Mouse (Mus musculus) layer of hippocampus, postnatal 36 days (tissue): Measurements from ENCODE around the gene Foxj3. TPM values are rescaled to one million over a fixed set of nuclear protein-coding genes. Genes with fewer than 3 reads are reported as not detected.
A peak's percentile ranks its signal among the peaks of the same experiment; 100 is the strongest.
"Not testable (repeated sequence)": the region's sequence is repeated elsewhere in the genome, so short reads cannot be mapped to it uniquely, and the experiment has no call there.

Experiments
- DNase-seq, 2 experiments: peaks; one replicate each; pipeline ENCODE4 v3.0.0; 2022
- total RNA-seq, 2 experiments: library from RNA; stranded (reverse); gene quantifications; 2 replicates each; pipeline ENCODE4 v1.2.3; 2021

Gene Foxj3
- total RNA-seq = 10 to 100 TPM; 63.6 to 72.9 TPM

DNA sequence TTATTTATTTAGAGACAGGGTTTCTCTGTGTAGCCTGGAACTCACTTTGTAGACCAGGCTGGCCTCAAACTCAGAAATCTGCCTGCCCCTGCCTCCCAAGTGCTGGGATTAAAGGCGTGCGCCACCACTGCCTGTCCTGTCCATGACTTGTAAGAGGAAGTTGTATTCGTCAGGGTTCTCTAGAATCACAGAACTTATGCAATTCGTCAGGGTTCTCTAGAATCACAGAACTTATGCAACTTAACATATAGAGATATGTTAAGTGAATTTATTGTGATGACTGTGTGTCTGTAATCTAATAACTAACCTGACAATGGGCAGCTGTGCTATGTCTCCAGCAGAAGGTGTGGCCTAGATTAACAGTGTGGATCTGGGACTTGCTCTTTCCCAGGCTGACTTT, at the start of gene Foxj3:
Foxj3 (plus strand) TSS at position 390 of the 400 bp plus-strand sequence.
- DNase-seq = not testable (repeated sequence)

DNA sequence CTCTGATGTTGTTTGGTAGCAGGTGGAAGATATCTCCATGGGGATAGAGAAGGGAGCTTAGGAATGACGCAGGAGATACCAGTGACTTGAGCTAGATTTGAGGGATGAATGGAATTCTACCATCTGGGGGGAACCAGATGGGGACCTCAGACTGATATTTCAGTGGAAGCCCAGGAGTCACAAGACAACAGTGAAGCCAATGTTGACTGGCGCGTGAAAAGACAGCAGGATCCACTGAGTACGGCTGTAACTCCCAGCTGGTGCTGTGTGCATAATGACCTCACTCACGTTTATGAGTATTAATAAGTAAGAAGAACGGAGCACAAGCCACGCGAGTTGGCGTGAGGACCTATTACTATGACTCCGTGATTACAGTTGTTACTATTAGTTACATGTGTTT, 47.1 kb upstream of the Foxj3 start:
- no peak for DNase-seq

DNA sequence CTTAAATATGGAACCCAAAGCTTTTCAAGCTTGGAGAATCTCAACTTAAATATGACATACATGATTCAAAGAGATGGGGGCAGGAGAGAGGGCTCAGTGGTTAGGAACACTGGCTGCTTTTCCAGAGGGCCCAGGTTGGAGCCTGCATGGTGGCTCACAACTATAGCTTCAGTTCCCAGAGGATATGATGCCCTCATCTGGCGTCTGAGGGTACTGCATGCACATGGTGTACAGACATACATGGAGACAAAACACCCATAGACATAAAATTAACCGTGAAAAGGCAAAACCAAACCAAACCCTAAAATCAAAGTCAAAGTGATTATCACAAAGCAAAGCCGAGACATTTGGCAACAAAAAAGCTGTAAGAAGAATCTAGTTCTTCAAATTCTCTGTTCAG, 46.0 kb upstream of the Foxj3 start:
- DNase-seq = peak in 1 of 2 experiments; percentile 14

DNA sequence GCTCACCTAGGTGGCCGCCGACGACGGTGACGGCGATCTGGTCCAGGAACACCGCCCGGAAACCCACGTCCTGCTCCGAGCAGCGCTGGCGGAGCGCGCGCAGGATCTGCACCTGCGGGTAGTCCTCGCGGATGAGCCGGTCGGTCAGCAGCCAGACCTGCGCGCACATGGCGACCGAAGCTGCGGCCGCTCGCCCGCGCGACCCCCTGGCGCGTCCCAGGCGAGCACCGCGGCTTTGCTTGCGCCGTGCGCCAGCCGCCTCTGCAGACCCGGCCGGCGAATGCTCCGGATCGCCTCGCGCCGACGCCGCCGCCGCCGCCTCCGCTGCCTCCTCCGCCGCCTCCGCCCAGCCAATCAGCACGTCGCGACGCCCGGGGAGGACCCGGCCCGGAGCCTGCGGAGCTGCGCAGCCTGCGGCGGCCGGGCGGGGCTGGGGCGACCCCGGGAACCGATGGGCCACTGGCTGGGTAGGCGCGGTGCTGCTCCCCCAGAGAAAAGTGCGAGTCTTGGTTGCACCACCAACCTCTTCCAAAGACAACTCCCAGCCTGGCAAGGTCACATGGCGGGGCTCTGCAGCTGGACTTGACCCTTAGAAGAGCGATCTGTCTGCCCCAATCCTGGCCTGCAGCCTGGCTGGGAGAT, 44.4 kb upstream of the Foxj3 start, which contains the start of gene Rimkla:
Rimkla (minus strand) TSS at position 338 of the 642 bp plus-strand sequence.
- peak; percentile 60 to 65 for DNase-seq

DNA sequence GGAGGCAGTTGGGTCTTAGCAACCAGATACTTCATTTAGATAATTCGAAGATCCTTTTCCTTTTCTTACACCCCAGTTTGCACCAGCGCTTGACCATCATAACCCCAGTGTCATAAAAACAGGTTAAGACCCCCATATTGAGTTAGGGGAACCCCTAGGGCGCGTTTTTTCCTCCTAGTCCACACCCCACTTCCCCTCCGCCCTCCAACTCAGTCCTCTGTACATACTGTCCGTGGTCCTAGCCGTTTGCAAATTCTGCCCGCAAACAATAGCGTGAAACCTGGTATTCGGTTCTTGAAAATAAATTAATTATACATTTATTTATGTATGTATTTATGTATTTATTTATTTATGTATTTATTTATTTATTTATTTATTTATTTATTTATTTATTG, 43.9 kb upstream of the Foxj3 start:
- DNase-seq = no peak

DNA sequence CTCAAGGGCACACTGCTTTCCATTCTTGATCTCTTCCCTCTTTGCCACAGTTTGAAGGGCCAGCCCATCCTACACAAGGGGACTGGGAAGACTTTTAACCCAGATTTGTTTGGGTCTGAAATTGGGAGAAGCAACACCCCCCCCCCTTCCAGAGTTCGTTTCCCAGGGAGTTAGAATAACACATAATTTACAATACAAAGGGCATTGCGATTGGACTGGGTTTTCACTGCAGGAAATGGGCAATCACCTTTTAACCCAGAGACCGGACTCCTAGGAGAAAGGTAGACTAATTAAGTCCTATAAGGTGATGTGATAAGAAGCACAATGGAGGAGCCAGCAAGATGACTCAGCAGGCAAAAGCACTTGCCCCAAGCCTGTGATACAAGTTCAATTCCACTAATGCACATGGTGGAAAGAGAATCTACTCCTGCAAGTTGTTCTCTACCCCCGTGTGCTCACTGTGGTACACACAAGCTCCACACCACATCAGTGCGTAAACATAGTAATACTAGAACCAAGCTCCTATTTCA, 38.4 kb upstream of the Foxj3 start:
- no peak for DNase-seq

DNA sequence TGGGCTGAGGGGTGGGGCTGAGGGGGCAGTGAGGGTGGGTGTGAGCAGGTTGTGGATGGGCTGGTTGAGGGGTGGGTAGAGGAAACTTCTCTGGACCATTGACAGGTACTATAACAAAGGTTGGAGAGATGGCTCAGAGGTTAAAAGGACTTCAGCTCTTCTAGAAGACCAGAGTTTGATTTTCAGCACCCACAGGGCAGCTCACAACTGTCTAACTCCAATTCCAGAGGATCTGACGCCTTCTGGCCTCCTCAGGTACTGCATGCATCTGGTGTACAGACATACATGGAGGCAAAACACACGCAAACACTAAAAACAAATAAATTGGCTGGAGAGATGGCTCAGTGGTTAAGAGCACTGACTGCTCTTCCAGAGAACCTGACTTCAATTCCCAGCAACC, 25.2 kb upstream of the Foxj3 start:
- no peak for DNase-seq

DNA sequence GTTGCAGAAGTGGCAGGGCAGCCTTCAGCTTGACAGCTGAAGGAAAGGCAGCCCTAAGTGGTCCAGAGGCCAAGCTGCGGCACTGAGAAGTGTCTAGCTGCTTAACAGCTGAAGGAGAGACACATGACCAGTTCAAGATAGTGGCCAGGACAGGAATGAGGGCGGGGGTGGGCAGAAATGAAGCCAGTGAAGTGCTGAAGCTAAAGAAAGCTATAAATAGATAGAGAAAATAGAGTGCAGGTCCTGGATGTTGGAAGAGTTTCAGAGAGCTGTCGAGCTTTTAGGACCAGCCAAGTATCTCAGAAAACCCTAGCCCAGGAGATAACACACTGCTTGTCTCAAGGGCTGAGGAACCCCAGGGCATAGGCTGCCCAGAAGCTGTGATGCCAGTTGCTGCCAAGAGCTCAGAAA, 24.1 kb upstream of the Foxj3 start:
- no peak for DNase-seq

DNA sequence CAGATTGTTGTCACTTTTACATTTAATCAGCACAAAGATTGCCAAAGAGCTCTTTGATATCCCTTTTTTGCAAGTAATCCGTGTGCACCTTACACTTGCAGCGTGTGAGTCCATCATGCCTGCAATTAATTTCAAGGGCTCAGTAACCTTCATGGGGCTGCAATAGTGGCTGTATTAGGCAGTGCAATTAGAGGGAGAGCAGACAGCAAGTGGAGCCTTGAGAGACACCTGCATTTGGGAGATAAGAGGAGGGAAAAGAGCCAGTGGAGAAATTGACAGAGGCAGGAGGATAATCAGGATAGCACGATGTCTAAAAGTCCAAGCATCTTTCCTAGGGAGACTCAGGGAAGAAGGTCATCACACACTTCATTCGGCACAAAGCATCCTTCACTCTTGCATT, 13.2 kb upstream of the Foxj3 start:
- no peak for DNase-seq

DNA sequence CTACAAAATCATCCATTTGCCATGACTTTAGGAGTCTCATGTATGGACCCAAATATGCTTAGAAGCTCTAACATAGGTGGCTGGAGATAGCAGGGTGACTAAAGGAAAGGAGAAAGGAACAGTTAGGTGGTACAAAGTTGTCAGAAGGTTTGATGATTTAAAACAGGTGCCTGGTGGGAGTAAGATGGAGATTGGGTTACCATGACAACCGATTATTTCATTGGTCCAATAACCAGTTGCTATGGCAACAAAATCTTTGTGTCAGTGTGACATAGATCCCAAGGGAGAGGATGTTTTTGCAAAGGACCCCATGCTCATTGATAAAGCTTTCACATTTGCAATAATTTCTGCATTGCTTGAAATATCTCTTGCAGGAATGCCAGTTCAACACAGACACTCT, 12.8 kb upstream of the Foxj3 start:
- DNase-seq = no peak

DNA sequence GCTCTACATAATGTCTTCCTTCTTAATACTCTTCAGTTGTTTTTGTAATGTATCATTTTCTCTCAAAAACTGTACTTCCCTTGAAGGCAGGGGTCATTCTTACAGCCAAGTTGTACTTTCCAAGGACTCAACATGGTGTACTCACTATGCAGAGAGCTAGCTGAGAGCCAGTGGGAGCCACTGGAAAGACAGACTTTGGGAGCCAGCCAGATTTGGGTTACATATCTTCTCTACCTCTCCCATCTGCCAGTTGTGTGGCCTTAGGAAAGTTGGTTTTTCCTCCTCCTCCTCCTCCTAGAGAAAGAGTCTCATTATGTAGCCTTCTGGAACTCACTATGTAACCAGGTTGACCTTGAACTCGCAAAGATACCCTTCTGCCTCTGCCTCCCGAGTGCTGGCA, 12.3 kb upstream of the Foxj3 start:
- DNase-seq = no peak

DNA sequence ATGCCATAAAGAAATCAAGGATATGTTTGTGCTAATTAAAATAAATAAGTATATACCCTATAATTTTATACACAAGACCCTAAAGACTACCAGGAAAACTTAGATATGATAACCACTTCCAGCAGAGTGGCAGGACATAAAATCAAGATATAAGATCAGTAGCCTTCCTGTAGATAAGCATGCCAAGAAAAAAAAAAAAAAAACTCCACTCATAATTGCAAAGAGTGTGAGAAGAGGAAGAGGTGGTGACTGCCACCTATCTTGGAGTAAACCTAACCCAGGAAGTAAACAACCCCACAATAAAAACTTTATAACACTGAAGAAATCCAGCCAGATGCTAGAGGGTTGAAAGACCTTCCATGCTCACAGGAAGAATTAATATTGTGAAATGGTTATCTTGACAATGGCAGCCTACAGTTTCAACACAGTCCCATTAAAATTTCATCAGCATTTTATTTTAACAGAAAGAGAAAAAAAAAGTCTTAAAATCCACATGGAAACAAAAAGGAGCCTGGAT, 10.4 kb upstream of the Foxj3 start:
- no peak for DNase-seq

DNA sequence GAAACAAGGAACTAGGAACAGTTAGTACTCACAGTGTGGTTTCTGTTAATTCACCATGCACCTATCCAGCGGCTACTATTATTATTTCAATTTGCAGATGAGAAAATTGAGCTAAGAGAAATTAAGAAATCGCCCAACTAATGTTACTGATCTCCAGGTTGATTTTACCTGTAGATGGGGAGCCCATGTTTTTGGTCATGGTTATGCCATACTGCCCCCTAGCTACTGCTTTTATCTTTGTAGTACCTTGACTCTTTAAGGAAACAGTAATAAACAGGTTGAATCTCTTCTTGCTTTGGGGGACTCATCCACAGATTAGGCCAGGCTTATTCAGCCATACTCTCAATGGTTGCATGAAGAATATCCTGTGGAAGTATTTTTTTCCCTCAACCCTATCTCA, 5.0 kb upstream of the Foxj3 start:
- DNase-seq = no peak

DNA sequence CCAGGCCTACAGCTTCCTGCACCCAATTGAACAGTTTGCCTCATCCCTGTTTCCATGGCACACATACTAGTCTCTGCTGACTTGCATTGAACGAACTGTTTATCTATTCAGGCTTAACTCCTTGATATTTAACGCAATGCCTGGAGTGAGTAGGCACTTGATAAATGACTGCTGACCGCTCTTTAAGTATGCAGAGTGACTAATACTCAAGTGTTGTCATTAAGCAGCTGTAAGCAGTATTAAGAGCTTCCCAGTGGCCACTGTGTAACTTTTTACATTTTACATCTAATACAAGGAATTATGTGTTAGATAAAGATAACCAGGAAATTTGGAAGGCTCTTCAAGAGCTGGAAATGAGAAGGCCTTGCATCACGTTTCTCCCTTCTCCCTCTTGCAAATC, 1.7 kb upstream of the Foxj3 start:
- DNase-seq = no peak

DNA sequence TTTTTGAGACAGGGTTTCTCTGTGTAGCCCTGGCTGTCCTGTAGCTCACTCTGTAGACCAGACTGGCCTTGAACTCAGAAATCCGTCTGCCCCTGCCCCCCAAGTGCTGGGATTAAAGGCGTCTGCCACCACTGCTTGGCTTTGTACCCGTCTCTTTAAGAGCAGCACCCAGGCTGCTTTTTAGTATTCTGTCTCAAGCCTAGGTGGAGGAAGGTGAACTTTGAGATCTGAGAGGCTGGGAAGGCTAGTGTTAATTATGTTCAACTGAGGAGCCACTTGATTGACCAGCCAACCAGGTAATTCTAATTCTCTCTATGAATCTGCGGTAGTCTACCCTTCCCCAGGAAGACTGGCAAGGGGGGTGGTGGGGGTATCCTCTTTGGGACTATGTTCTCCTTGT, 632 bp downstream of the Foxj3 start:
- DNase-seq = no peak

DNA sequence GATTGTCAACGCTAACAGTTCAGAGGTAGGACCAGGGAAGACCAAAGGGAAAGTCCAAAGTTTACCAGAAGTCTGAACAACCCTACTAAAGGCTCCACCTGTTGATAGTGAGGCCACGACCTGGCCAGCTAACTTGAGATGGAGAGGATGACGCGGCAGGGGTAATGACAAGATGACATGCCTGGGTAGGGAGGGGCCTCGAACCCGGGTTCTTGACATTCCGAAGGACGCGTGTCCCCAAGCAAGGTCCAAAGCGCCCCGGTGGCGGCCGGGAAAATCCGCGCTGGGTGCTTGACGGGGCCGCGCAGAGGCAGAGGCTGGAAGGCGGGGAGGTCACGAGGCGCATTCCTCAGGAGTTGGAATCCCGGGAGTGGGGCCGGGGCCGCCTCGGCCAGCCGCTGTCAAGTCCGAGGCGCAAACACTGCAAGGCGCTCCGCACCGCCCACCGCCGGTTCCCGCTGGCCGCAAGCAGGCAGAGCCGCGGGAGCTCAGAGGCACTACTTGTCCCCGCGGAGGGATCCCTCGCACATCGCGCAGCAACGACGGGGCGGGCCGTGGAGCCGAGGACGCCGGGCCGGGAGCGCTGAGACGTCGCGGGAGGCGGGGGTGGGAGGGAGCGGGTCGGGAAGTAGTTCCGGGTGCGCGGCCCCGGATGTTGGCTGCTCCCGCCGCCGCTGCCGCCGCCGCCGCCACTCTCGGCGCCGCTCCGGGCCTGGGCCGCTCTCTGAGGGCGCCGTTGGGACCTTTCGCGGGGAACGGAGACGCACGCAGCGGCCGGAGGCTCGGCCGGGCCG, 2.4 kb downstream of the Foxj3 start, which contains the start of gene Frg2f1:
Frg2f1 (minus strand) TSS at position 499 of the 794 bp plus-strand sequence.
- DNase-seq = peak; percentile 95

DNA sequence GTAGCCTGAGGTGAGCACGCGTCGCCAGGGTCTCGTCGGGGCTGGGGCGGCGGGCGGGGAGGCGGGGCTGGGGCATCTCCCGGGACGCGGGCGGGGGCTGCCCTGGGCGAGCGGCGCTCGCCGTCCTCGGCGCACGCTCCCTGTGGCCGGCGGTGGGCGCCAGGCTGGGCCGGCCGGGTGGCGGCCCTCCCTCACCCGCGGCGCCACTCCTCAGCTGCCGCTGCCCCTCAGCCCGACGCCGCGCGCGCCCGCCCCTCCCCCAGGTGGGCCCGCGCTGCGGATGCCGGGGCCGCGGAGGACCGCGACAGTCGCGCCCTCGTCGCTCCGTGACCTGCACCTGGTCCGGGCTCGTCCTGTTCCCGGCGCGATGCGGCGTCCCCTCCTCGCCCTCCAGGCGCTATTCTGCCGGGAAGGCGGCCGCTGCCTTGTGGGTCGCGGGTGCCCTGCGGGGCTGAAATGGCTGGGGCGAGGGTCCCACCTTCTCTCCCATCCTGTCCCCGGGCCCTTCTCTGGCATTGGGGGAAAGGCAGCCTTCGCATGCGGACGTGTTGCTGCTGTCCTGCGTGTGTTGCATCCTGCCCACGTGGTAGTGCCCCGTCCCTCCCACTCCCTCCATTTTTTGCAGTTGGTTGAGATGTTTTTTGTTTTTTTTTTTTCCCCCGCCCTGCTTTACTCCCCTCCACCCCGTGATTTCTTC, 3.2 kb downstream of the Foxj3 start:
- DNase-seq = peak; percentile 38 to 39

DNA sequence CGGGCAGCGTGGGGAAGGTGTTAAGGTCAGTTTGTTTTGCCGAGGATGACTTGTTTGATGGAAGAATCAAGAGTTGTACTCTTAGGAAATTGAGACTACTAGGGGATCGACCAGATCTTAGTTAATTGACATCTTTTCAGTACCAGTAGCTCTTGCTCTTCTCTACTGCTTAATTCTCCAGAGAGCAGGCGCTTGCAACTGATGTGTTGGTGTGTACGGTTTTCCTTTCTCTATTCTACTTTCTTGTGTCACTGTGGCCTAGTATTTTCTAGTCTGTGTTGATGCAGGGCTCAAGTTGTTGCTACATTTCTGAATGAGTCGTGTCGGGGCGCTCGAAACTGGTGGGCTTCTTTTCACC, 3.7 kb downstream of the Foxj3 start:
- no peak for DNase-seq

DNA sequence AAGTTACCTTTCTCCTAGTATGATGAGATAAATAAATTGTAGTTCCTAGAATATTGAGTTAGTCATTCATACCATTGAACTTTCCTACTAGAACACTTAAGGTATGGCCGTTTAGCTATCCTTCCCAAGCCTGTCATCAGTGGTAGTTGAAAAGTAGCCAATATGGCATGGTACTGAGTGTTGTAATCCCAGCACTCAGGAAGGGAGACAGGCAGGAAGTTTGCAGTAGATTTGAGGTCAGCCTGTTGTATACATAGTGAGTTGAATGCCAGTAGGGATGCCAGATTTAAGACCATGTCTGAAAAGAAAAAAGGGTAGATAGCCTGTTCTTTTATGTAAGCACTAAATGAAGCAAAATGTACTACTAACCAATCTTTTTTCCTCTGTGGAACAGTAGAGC, 14.1 kb downstream of the Foxj3 start:
- no peak for DNase-seq

DNA sequence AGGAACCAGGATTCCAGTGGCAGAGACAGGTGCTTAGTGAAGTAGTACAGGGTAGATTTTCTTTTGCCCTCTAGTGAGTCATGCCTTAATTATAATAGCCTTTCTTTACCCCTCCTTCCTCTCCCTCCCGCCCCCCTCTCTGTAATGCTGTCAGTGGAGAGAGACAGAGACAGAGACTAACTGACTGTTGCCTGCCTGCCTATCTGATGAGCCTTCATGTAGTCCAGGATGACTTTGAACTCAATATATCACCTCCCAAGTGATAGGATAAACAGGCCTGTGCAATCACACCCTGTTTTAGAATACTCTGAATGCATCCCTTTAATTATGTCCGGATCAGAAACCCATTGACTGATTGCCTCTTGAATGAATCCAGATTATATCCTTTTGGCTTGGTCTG, 18.7 kb downstream of the Foxj3 start:
- DNase-seq = no peak

DNA sequence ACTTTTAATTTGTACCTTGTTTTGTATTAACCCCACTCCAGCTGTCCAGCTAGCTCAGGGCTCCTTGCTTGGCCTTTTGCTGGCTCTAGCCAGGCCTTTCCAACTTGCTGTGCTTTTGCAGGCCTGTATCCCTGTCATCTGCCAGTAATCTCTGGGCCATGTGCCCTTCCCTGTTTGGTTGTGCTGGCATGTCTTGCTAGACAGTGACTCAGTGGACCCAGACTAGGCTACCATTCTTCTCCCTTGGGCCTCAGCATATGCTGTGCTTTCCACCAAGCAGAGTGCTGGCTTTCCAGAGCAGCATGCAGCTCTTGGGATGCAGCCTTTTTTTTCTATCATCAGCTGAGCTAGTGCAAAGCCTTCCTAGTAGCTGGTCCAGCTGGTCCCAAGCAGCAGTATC, 26.3 kb downstream of the Foxj3 start:
- peak; percentile 6 to 8 for DNase-seq

DNA sequence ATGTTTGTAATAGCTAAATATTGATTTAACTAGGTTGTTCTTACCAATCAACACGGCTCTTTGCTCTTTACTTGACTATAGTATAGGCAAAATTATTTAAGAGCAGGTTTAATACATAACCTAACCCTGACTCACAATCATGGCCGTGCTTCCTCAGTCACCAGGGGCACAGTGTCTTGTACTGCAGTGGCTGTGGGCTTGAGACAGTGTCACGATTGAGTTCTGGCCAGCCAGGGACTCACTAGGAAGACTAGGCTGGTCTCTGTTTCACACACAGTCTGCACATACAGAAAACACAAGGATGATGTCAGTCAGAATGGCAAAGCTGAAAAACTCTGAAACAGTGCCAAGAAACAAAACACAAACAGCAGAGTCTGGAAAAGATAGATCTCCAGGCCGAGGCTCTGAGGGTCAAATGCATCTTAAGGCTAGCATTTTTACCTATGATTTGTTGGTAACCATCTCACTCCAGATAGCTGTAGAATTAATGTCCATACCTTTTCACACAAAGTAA, 29.6 kb downstream of the Foxj3 start:
- no peak for DNase-seq

DNA sequence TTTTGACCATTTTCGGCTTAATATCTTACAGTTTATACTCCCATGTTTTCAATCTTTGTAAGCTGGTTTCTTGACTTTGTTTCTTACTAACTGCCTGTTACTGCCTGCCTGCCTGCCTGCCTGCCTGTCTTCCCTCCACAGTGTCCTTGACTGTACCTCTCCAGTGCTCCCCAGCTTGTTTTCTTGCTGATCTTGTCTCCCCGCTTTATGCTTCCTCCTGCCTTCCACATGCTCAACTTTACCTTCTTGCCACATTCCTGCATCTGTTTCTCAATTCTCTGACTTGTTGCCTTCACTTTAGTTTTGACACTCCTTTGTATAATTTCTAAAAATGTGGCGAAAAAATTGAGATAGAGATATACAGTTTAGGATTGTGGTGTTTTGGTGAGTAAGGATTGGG, 35.9 kb downstream of the Foxj3 start:
- DNase-seq = no peak
